Mouse (Mus musculus) gastrocnemius, postnatal 10 days (tissue): Measurements from ENCODE around the gene H2al1b. TPM values are rescaled to one million over a fixed set of nuclear protein-coding genes. Genes with fewer than 3 reads are reported as not detected.

Experiments used
- DNase-seq: peaks from one replicate; pipeline ENCODE4 v3.0.0; 2021; ENCODE audit warnings: mixed read lengths
- total RNA-seq, 2 experiments: library from RNA; stranded (reverse); gene quantifications; 2 replicates each; pipeline ENCODE4 v1.2.3; 2021

The H2al1b gene
- total RNA-seq, 2 experiments from 2014 or later: not detected

GRCm38 (mm10) chrX:11346756-11347155 lies 44.5 kb downstream of the H2al1b start:
- DNase-seq: no peak

Other genes with a start within 250 kb of the H2al1b start
- not detected for gene H2al1a, start 3.2 kb upstream of the H2al1b start, total RNA-seq
- not detected for gene H2al1c, start 3.2 kb downstream of the H2al1b start, total RNA-seq
- gene H2al1d, start 6.4 kb downstream of the H2al1b start, total RNA-seq: not detected
- gene H2al1e, start 9.5 kb downstream of the H2al1b start, total RNA-seq: not detected
- gene H2al1f, start 12.7 kb downstream of the H2al1b start, total RNA-seq: not detected
- not detected for gene H2al1g, start 15.8 kb downstream of the H2al1b start, total RNA-seq
- not detected for gene H2al1h, start 19.1 kb downstream of the H2al1b start, total RNA-seq
- not detected for gene H2al1i, start 22.2 kb downstream of the H2al1b start, total RNA-seq
- gene H2al1j, start 25.4 kb downstream of the H2al1b start, total RNA-seq: not detected